Mouse (Mus musculus) CH12.LX (cell line): ENCODE measurements around the gene Sprr2h. TPM values are rescaled to one million over a fixed set of nuclear protein-coding genes. Genes with fewer than 3 reads are reported as not detected.
A peak's percentile ranks its signal among the peaks of the same experiment; 100 is the strongest.

Source experiments
- DNase-seq: peaks from one replicate; pipeline ENCODE4 v3.0.0-alpha.2; 2013; ENCODE audit errors: extremely low read depth
- H3K27ac ChIP-seq: 2 replicates; pipeline ENCODE4 v1.5.1; 2012; ENCODE audit warnings: low read depth, mild to moderate bottlenecking, control low read depth, moderate library complexity; ENCODE audit not compliant: insufficient read depth
- H3K27me3 ChIP-seq: replicated peaks from 2 replicates; pipeline ENCODE3; 2012; ENCODE audit warnings: inconsistent platforms
- H3K36me3 ChIP-seq, 2 experiments: replicated peaks in 1 of 2; 2 replicates each; pipeline versions ENCODE3 to v1.6.1; 2012; ENCODE audit warnings: inconsistent platforms in 1 of 2, low read length in 1 of 2, mild to moderate bottlenecking in 1 of 2, mixed read lengths in 1 of 2, moderate library complexity in 1 of 2; ENCODE audit not compliant: control insufficient read depth in 1 of 2, insufficient read depth in 1 of 2
- H3K4me1 ChIP-seq, 2 experiments: 2 replicates each; pipeline ENCODE4 v1.6.1; 2012; ENCODE audit warnings: inconsistent platforms in 1 of 2, moderate library complexity in 1 of 2; ENCODE audit not compliant: insufficient read depth in 2 of 2, control insufficient read depth in 1 of 2
- H3K4me2 ChIP-seq: 2 replicates; pipeline ENCODE4 v1.6.1; 2012; ENCODE audit warnings: low read depth, mild to moderate bottlenecking, control low read depth; ENCODE audit not compliant: poor library complexity, insufficient read depth, severe bottlenecking
- H3K4me3 ChIP-seq, 3 experiments: fragments of 150-350 bp in 1 of 3; sonication (generic) in 1 of 3; replicated peaks in 1 of 3; 2 replicates each; pipeline versions ENCODE3 to v1.5.1; 2011 to 2012; ENCODE audit warnings: low read depth in 2 of 3, low read length in 2 of 3, mild to moderate bottlenecking in 2 of 3, moderate library complexity in 2 of 3, control low read depth in 1 of 3, improper control_type of control experiment in 1 of 3, inconsistent platforms in 1 of 3, mixed read lengths in 1 of 3; ENCODE audit not compliant: poor library complexity in 1 of 3
- H3K79me2 ChIP-seq: replicated peaks from 2 replicates; pipeline ENCODE4 v1.6.1; 2012; ENCODE audit warnings: mild to moderate bottlenecking, moderate library complexity; ENCODE audit not compliant: control insufficient read depth, poor library complexity, insufficient read depth, severe bottlenecking; ENCODE audit errors: extremely low read depth
- H3K9ac ChIP-seq: 2 replicates; pipeline ENCODE4 v1.6.1; 2012; ENCODE audit warnings: low read depth, mild to moderate bottlenecking, control low read depth, moderate library complexity; ENCODE audit not compliant: insufficient read depth
- H3K9me3 ChIP-seq: replicated peaks from 2 replicates; pipeline ENCODE3; 2012; ENCODE audit warnings: low read length, inconsistent platforms, mixed read lengths
- BHLHE40 ChIP-seq: IDR thresholded peaks from 2 replicates; pipeline ENCODE4 v1.6.1; 2011; ENCODE audit warnings: mild to moderate bottlenecking, low read depth, low read length, improper control_type of control experiment
- CHD1 ChIP-seq: IDR thresholded peaks from 2 replicates; pipeline ENCODE4 v1.6.1; 2012; ENCODE audit warnings: low read depth, low read length, improper control_type of control experiment, inconsistent platforms
- CHD2 ChIP-seq: IDR thresholded peaks from 2 replicates; pipeline ENCODE4 v1.6.1; 2011; ENCODE audit warnings: low read length, improper control_type of control experiment
- CTCF ChIP-seq, 2 experiments: IDR thresholded peaks in 1 of 2; conservative IDR thresholded peaks in 1 of 2; 2 replicates each; pipeline ENCODE4 v1.5.1; 2011 to 2012; ENCODE audit warnings: low read depth in 2 of 2, low read length in 2 of 2, improper control_type of control experiment in 1 of 2, inconsistent platforms in 1 of 2, mild to moderate bottlenecking in 1 of 2, moderate library complexity in 1 of 2
- ELF1 ChIP-seq: IDR thresholded peaks from 2 replicates; pipeline ENCODE4 v1.6.1; 2014; ENCODE audit warnings: low read depth, mild to moderate bottlenecking, inconsistent platforms, low read length, improper control_type of control experiment
- EP300 ChIP-seq: IDR thresholded peaks from 2 replicates; pipeline ENCODE4 v1.6.1; 2011; ENCODE audit warnings: low read length, improper control_type of control experiment
- JUND ChIP-seq: conservative IDR thresholded peaks from 2 replicates; pipeline ENCODE4 v1.6.1; 2011; ENCODE audit warnings: low read depth, low read length, improper control_type of control experiment
- MAX ChIP-seq: IDR thresholded peaks from 2 replicates; pipeline ENCODE4 v1.6.1; 2011; ENCODE audit warnings: low read length, improper control_type of control experiment
- MEF2A ChIP-seq: IDR thresholded peaks from 2 replicates; pipeline ENCODE4 v1.6.1; 2014; ENCODE audit warnings: low read depth, mild to moderate bottlenecking, inconsistent platforms, low read length, improper control_type of control experiment, borderline replicate concordance
- NELFE ChIP-seq: IDR thresholded peaks from 2 replicates; pipeline ENCODE4 v1.6.1; 2011; ENCODE audit warnings: low read depth, low read length, improper control_type of control experiment
- POLR2A ChIP-seq: IDR thresholded peaks from 2 replicates; pipeline ENCODE4 v1.6.1; 2011; ENCODE audit warnings: low read depth, mild to moderate bottlenecking, improper control_type of control experiment, low read length
- POLR2AphosphoS2 ChIP-seq: IDR thresholded peaks from 2 replicates; pipeline ENCODE4 v1.6.1; 2011; ENCODE audit warnings: low read depth, low read length, improper control_type of control experiment
- RAD21 ChIP-seq: IDR thresholded peaks from 2 replicates; pipeline ENCODE4 v1.6.1; 2011; ENCODE audit warnings: low read depth, mild to moderate bottlenecking, low read length, improper control_type of control experiment, moderate library complexity
- RCOR1 ChIP-seq: conservative IDR thresholded peaks from 2 replicates; pipeline ENCODE4 v1.6.1; 2012; ENCODE audit warnings: low read depth, mild to moderate bottlenecking, inconsistent platforms, low read length, improper control_type of control experiment
- SIN3A ChIP-seq: IDR thresholded peaks from 2 replicates; pipeline ENCODE4 v1.6.1; 2012; ENCODE audit warnings: low read length, improper control_type of control experiment, inconsistent platforms
- SMC3 ChIP-seq: IDR thresholded peaks from 2 replicates; pipeline ENCODE4 v1.6.1; 2011; ENCODE audit warnings: low read depth, low read length, improper control_type of control experiment
- USF2 ChIP-seq: conservative IDR thresholded peaks from 2 replicates; pipeline ENCODE4 v1.6.1; 2011; ENCODE audit warnings: low read depth, low read length, improper control_type of control experiment
- ZNF384 ChIP-seq: IDR thresholded peaks from 2 replicates; pipeline ENCODE4 v1.6.1; 2012; ENCODE audit warnings: low read depth, low read length, improper control_type of control experiment, inconsistent platforms
- dilution Hi-C: fragments of 300-500 bp; cut with MboI; formaldehyde crosslinking; loops from 2 replicates; pipeline ENCODE4 v1.14.3; 2020; ENCODE audit warnings: low sequenced_read_pairs; ENCODE audit not compliant: extremely low pct_unique_long_range_greater_than_20kb, extremely low pct_ligation_motif_present
- in situ Hi-C: fragments of 300-500 bp; cut with MboI; formaldehyde crosslinking; loops from 3 replicates; pipeline ENCODE4 v1.14.3; 2019; ENCODE audit warnings: low sequenced_read_pairs, low pct_ligation_motif_present, low pct_unique_long_range_greater_than_20kb, mixed read lengths
- polyA plus RNA-seq: library from polyadenylated mRNA; unstranded; fragments of >175 nt; gene quantifications from 2 replicates; pipeline ENCODE4 v1.2.1, GENCODE M21; 2012; ENCODE audit warnings: low read depth; ENCODE audit not compliant: insufficient read length
- total RNA-seq, 2 experiments: library from RNA; depleted of rRNA; stranded (reverse); fragments of 300-350 nt in 1 of 2; fragments of >200 nt in 1 of 2; gene quantifications; 2 replicates each; pipeline ENCODE4 v1.2.3; 2012 to 2014

Sprr2h gene
- total and polyA plus RNA-seq, 3 experiments = not detected

- dilution Hi-C loops = no loop called here
- TF ChIP-seq MAX = no peak
- TF ChIP-seq SMC3 = no peak
- no peak for TF ChIP-seq EP300
- no peak for TF ChIP-seq CHD2
- TF ChIP-seq SIN3A = no peak
- no peak for TF ChIP-seq ELF1
- TF ChIP-seq JUND = no peak
- TF ChIP-seq MEF2A = no peak
- TF ChIP-seq BHLHE40 = no peak
- TF ChIP-seq NELFE = no peak
- no peak for TF ChIP-seq ZNF384
- no peak for TF ChIP-seq CHD1
- no peak for TF ChIP-seq USF2
- TF ChIP-seq POLR2A = no peak
- no peak for TF ChIP-seq RAD21
- TF ChIP-seq, all 38 proteins: peak for 0
These were observed 11.9 kb upstream of the Sprr2h start for GRCm38 (mm10) chr3:92373613-92374012.

GRCm38 (mm10) chr3:92394301-92394700 lies 8.8 kb downstream of the Sprr2h start:
- DNase-seq = no peak
- Histone ChIP-seq H3K27me3 (no peaks in the 10 kb centered on the region), H3K4me1 (no peaks in the 10 kb centered on the region), H3K9ac (no peak overlapping the region), H3K4me3 (no peak overlapping the region), H3K79me2 (no peaks in the 10 kb centered on the region), H3K36me3 (no peaks in the 10 kb centered on the region), H3K4me2 (no peak overlapping the region), H3K9me3 (peaks cover 24% of the 10 kb centered on the region), H3K27ac (no peak overlapping the region)
- no peak for TF ChIP-seq JUND
- TF ChIP-seq RCOR1 = no peak
- TF ChIP-seq POLR2AphosphoS2 = no peak
- peak in 1 of 2 experiments; percentile 15; a peak in 1 of 4 replicates for TF ChIP-seq CTCF (conservative IDR thresholded peaks at IDR 0.05 in 1 of 2, IDR thresholded peaks at IDR 0.05 in 1 of 2; ENCODE audit: low read depth in 2 of 2, low read length in 2 of 2)
- in situ Hi-C loops (no loop called here), dilution Hi-C loops (no loop called here)

More at GRCm38 (mm10) chr3:92373613-92374012, 11.9 kb upstream of the Sprr2h start:
- in situ Hi-C loops = no loop called here
- Histone ChIP-seq H3K27ac (no peak overlapping the region), H3K4me3 (no peak overlapping the region), H3K27me3 (no peaks in the 10 kb centered on the region), H3K9me3 (peaks cover 36% of the 10 kb centered on the region), H3K4me1 (no peaks in the 10 kb centered on the region), H3K4me2 (no peak overlapping the region), H3K36me3 (no peaks in the 10 kb centered on the region), H3K9ac (no peak overlapping the region), H3K79me2 (no peaks in the 10 kb centered on the region)
- DNase-seq = no peak
